Mouse (Mus musculus) c-Kit-negative CD71-positive TER-119-positive erythroid progenitor cells, embryonic 14.5 days (primary cell): ENCODE data around the gene Kcna4.

Source experiments
- DNase-seq: peaks from one replicate; pipeline ENCODE4 v3.0.0-alpha.2; 2013; ENCODE audit warnings: low read depth, low spot score

Kcna4 gene

GRCm38 (mm10) chr2:107289990-107290696 lies at the start of gene Kcna4:
Gene Kcna4, plus strand, starts transcription at chr2:107290639.
- DNase-seq = no peak

GRCm38 (mm10) chr2:107258091-107258490 lies 32.3 kb upstream of the Kcna4 start:
- DNase-seq = no peak

DNA sequence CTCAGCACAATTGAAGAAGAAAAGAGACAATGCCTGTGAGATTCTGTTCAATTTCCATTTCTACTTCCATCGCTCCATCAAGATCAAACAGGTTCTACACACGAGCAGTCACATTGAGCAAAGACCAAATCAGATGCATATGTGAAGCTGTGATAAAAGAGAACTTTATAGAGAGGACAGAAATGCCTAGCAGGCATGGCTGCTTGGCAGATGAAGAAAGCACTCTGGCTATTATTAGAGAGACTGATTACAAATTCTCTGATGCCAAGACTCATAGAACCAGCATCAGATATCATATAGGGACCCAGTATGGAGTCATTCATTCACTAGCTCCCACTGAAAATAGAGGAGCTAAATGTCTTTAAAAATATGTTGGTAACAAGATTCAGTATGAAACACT lies 24.2 kb upstream of the Kcna4 start:
- no peak for DNase-seq

DNA sequence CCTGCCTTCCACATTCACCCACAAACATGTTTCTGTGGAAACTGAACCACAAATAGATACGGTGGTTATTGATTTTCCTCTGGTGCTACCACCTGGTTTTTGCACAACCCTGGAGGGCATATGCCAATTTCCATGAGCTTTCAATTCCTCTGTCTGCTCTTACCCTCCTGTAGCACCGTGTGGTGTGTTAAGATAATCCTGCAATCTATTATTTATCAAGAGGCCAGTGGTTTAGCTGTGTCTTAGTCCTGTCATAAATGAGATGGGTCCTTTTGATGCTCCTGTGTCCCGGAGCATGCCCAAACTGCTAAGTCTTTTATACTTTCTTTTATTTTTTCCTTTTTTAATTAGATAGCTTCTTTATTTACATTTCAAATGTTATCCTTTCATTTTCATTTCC lies 20.4 kb upstream of the Kcna4 start:
- DNase-seq = no peak

DNA sequence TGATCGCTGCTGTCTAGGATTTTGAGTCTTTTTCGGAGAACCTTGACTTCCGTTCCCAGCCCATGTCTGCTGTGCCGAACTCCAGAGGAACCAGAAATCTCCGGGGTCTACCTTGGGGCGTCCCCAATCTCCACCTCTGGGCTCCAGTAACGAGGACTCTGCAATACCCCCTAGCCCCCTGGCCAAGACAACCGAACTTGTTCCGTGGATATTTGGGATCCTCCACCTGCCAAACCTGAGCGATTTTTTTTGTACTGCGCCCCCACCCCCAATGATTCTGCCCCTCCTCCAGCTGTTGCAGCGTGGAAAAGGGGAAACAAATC lies 219 bp downstream of the Kcna4 start:
- DNase-seq = no peak

DNA sequence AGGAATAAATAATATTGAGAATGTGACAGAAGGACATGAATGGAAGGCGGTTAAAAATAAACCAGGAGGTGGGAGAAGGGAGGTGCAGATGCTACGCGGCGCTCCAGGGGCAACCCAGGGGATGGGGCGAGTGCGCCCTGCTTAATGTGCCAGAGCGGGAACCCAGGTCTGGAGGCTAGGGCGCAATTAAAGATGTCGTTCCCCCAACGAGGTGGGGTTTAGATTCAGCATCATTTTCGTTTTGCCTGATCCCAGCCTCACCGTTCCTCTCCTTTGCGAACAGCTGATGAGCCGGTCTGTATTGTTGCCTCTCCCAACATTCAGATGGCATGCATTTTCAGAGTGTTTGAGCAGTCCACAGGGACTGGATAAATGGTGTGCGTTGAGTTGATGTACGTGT lies 703 bp downstream of the Kcna4 start:
- no peak for DNase-seq

DNA sequence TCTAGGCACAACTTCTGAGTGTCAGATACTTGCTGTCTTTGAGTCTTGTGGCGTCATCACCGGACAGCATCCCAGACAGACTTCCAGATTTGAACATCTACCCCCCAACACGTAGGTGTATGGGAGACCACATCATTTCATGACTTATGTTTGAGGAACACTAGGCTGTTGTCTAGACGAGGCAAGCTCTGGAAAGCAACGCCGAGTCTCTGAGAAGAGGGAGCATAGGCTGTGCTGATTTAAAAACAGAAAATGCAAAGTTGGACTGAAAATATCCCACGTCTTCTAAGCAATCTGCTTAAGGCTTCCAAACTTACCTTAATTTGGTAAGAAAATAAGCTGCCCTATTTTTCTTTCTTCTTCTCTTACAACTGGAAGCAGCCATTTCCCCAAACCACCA lies 4.1 kb downstream of the Kcna4 start:
- DNase-seq = no peak

GRCm38 (mm10) chr2:107301886-107302285 lies 11.4 kb downstream of the Kcna4 start:
- no peak for DNase-seq

- no peak for DNase-seq
Observed at GRCm38 (mm10) chr2:107304707-107305106, 14.3 kb downstream of the Kcna4 start.

DNA sequence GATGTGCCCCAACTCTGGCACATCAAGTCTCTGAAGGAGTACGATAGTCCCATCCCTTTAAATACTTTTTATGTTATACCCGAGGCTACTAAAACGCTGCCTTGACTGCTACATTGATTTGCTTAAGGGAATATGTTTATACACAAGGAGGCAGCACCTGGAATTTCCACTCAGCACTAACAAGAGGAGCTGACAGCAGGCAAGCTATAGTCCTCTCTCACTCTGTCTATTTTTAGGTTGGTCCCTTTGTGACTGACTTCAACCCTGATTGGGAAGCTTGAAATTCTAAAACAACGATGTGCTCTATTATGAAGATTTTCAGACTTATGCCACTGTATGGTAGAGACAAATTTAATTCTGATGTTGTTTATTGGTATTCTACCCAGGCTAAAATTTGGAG lies 15.6 kb downstream of the Kcna4 start:
- DNase-seq = no peak

DNA sequence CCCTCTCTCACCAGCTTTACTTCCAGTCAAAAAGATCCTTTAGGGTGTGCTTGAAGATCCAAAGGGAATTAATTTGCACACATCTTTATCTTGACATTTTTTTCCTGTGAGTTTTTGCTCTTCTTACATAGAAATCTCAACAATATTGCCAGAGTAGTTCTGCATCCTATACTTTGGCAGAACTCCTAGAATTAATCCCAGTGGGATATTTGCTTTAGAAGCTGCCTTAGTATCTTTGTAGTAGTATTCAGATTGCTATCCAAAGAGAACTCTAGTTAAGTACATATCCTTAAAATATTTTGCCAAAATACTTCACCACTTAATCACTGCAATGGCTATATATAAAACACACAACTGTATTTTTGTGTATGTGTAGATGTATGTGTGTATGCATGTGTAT lies 28.2 kb downstream of the Kcna4 start:
- no peak for DNase-seq

DNA sequence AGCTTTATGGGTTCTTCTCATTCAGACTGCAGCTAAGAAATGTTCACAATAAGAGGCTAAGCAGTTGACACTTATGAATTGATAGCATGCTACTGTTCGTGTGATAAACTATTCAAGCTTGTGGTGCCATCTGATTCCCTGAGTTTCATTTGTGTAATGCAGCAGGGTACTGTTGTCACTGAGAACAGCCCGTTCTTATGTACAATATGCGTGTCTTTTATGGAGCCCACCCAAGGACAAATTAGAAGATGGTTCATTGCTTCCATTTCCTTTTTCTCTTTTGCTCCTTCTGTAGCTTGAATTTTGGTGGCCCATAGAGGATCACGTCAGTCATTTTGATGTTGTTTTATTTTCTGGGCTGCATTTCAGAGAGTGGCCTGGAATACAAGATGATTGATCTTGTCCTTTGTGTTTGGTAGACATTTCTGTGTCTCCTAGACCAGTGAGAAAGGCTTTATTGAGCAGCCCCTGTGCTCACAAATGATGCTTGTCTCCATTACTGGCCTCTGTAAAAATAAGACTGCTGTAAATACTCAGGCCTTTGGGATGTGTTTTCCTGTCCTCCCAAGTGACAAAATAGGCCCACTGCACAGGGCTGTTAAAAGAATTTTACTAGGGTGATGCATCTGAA lies 31.3 kb downstream of the Kcna4 start:
- DNase-seq = no peak

DNA sequence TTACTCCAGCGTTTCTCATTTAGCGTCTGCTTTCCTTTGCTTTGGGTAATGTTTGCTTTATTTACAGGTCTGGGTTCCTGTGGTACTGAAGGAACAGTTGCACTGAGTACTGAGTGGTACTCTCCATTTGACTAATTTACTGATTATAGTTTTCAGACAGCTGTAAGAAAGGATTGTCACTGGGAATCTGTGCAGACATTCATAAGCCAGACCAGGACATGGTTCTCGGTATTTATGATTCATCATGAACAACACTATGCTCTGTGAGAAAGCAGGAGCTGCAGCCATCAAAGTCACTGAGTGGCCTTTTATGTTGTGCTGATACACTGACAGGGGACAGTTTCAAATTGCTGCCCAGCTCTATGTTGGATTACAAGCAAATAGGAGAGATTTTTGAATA lies 33.7 kb downstream of the Kcna4 start:
- DNase-seq = no peak

DNA sequence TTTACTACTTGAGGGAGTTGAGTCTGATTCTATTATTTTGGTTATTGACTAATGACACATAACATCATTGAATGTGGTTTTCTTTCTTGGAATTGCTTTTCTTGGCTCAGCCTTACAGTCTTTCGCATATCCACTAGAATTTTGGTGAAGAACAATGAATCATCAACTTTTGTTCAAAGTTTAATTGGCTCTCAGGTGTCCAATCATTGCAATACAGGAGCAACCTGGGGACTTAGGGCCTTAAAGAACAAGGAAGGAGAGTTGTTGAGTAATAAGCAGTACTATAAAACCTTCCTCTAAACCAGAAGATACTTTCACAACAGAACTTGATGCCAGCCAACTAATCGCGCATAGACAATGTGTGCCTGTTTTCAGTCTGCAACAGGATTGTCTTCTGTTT lies 36.8 kb downstream of the Kcna4 start:
- DNase-seq = no peak

DNA sequence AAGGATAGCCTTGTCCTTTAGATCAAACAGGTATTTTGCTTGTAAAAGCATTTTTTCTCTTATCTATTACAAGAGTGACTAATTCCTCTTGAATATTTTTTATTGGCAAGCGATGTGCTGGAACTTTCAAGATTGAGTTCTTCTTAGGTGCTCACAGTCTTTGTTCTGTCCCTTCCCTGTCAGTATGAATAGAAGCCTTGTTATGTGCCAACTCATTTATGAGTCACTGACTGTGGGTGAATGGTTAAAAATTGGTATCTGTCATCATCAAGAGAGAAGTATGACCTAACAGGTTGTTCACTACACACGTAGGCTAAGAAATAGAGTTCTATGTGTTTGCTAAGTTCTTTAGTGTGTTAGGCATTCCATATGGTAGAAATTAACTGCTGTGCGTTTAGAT lies 50.9 kb downstream of the Kcna4 start:
- DNase-seq = no peak

DNA sequence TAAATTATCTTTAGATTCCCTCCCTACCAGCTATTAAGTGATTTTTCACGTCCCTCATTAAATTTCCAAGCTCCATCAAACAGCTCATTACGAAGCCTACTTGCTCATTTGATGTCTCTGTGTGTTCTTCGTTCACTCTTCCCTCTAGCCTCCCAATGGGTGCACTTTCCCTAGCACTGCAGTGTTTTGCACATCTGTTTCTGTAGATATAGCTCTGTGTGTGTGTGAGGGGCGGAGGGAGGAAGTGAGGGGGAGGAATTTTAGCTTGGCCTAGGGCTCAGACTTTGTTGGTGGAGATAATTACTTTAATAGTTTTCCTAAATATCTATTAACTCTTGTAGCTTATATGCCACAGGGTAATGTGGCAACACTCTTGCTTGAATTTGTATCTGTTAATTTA lies 54.4 kb downstream of the Kcna4 start:
- no peak for DNase-seq

DNA sequence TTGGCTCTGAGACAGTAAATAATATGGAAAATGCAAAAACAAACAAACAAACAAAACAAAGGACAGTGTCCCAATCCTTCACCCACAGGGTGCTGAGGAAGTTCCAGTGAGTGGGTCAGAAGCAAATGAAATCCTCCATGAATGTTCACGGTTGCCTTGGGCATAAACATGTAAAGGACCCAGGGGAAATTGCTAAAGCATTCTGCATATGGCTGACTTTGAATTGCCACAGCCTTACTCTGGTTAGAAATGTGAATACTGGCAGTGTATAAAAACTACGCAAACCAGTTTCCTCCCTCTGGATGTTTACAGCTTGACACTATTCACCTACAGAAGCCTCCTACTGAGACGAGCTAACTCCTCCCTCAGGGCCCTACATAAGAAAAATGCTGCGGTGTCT lies 54.9 kb downstream of the Kcna4 start:
- DNase-seq = no peak
